16 mouse cellular contexts compared by ENCODE assay signal in the genomic region with DNA sequence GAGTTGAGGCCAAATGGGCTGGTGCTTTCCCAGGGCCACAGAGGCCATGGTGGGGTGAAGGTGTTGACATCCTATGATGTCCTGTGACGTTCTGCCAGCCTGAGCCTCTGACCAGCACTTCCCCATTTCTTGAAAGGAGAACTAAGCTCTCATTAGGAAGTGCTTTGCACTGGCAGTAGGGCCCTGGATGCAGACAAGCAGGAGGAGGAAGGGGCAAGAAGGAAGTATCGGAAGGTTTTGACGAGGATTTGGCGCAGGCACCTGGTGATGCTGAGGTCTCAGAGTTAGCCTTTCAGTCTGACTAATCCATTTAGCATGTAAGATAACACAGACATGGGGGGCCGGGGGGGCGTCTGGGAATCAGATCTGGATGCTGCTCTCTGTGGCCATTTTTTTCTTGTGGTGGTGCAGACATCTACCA. TPM values are rescaled to one million over a fixed set of nuclear protein-coding genes. Genes with fewer than 3 reads are reported as not detected.
A peak's percentile ranks its signal among the peaks of the same experiment; 100 is the strongest.
DNase-seq lines count a peak whose midpoint lies in the region; TF ChIP-seq lines count a peak whose summit lies in the region.
"Had no signal": no experiment of that assay in that cellular context is flagged by ENCODE, and none has a peak within 500 bp of the region (broad histone marks: within the 10 kb centered on the region; RNA-seq: fewer than 3 reads in every experiment).

No protein-coding gene starts in this region.

- peaks cover 53% of the 10 kb centered on the region for H3K4me1 ChIP-seq in bone marrow macrophage, adult 2 months (ENCODE audit: control insufficient read depth, insufficient read depth, low read length)
- peaks cover 18% of the 10 kb centered on the region for H3K4me1 ChIP-seq in spleen, adult 2 months (ENCODE audit: control insufficient read depth, insufficient read depth, insufficient read length)
- H3K4me1 ChIP-seq: heart, embryonic 13.5 days had no signal

- WGBS in spleen, adult 2 months = 40% methylated on average over 6 of the region's 6 CpGs

- peak overlapping the region; percentile 75 for H3K27ac ChIP-seq in bone marrow macrophage, adult 2 months (ENCODE audit: insufficient read depth, low read depth, low read length)
- peak overlapping the region; percentile 73 for H3K27ac ChIP-seq in spleen, adult 2 months (ENCODE audit: insufficient read depth, low read length)
- H3K27ac ChIP-seq: embryonic facial prominence, embryonic 10.5 days; heart, embryonic 13.5 days; hindbrain, embryonic 15.5 days; limb, embryonic 13.5 days; midbrain, embryonic 13.5 days had no signal

- DNase-seq in layer of hippocampus, adult 11-12 months (ENCODE audit: low spot score) = peak; percentile 34
- DNase-seq in layer of hippocampus, adult 18-20 months (ENCODE audit: low spot score in 2 of 2) = no peak
- DNase-seq in lung, postnatal 25 days (ENCODE audit: low spot score) = peak; percentile 62
- peak; percentile 64 to 81 for DNase-seq in spleen, adult 2 months (ENCODE audit: low read depth in 1 of 2, low spot score in 2 of 2)
- no peak for DNase-seq in ovary, postnatal 10 days (ENCODE audit: low spot score)
- no peak for DNase-seq in right cerebral cortex, postnatal 36 days (ENCODE audit: low spot score in 2 of 2)
- no peak for DNase-seq in cerebellum, adult 11 months
- DNase-seq: adrenal gland, postnatal 25 days; cerebellum, adult 8-10 months; right cerebral cortex, postnatal 4 days had no signal

- H3K4me3 ChIP-seq in bone marrow macrophage, adult 2 months (ENCODE audit: insufficient read depth, low read length) = no peak overlapping the region
- no peak overlapping the region for H3K4me3 ChIP-seq in spleen, adult 2 months (ENCODE audit: extremely low read depth, insufficient read depth, insufficient read length)
- H3K4me3 ChIP-seq: embryonic facial prominence, embryonic 10.5 days; heart, embryonic 13.5 days; hindbrain, embryonic 15.5 days; limb, embryonic 13.5 days; midbrain, embryonic 13.5 days had no signal

- no peak for TF ChIP-seq POLR2A in bone marrow macrophage, adult 2 months (IDR thresholded peaks at IDR 0.05; ENCODE audit: borderline replicate concordance, low read depth, low read length)
- TF ChIP-seq POLR2A in spleen, adult 2 months (IDR thresholded peaks at IDR 0.05; ENCODE audit: low read depth, low read length) = no peak

- no peaks in the 10 kb centered on the region for H3K36me3 ChIP-seq in spleen, adult 2 months (ENCODE audit: control insufficient read depth, insufficient read depth, low read length)
- H3K36me3 ChIP-seq: embryonic facial prominence, embryonic 10.5 days; heart, embryonic 13.5 days; hindbrain, embryonic 15.5 days; limb, embryonic 13.5 days; midbrain, embryonic 13.5 days had no signal

- TF ChIP-seq CTCF in bone marrow macrophage, adult 2 months (IDR thresholded peaks at IDR 0.05; ENCODE audit: low read depth, low read length) = no peak
- no peak for TF ChIP-seq CTCF in spleen, adult 2 months (IDR thresholded peaks at IDR 0.05; ENCODE audit: extremely low read depth, insufficient read depth, insufficient read length, insufficient replicate concordance)

- H3K27me3 ChIP-seq in spleen, adult 2 months (ENCODE audit: control insufficient read depth, insufficient read depth, low read length) = no peaks in the 10 kb centered on the region
- H3K27me3 ChIP-seq: hindbrain, embryonic 15.5 days; limb, embryonic 13.5 days; midbrain, embryonic 13.5 days had no signal

RNA-seq across cellular contexts. Expression of a gene that starts 15.3 kb away (rescaled TPM):
- under 1 TPM; 0.37 to 0.51 TPM for total RNA-seq in layer of hippocampus, adult 18-20 months (2021)
- 4.1 and 4.2 TPM in 2 replicates for polyA plus RNA-seq in bone marrow macrophage, adult 2 months (2012; ENCODE audit: insufficient read depth, insufficient read length, missing spikeins)
- 3.2 and 3.7 TPM in 2 replicates for polyA plus RNA-seq in spleen, adult 2 months (2012; rRNA removed)
- polyA plus RNA-seq: hindbrain, embryonic 15.5 days had no signal

RNA-seq across cellular contexts. Expression of a gene that starts 26.5 kb away (rescaled TPM):
- total RNA-seq in layer of hippocampus, adult 18-20 months (2021) = 1 to 10 TPM; 1.8 to 2.0 TPM
- 82.4 and 85.5 TPM in 2 replicates for polyA plus RNA-seq in bone marrow macrophage, adult 2 months (2012; ENCODE audit: insufficient read depth, insufficient read length, missing spikeins)
- 63.8 and 113 TPM in 2 replicates for polyA plus RNA-seq in spleen, adult 2 months (2012; rRNA removed)

RNA-seq across cellular contexts. Expression of a gene that starts 34.4 kb away (rescaled TPM):
- total RNA-seq in layer of hippocampus, adult 18-20 months (2021) = 10 to 100 TPM; 90.8 to 93.6 TPM
- 28.1 and 33.9 TPM in 2 replicates for polyA plus RNA-seq in bone marrow macrophage, adult 2 months (2012; ENCODE audit: insufficient read depth, insufficient read length, missing spikeins)
- polyA plus RNA-seq in spleen, adult 2 months (2012; rRNA removed) = 10.1 and 10.3 TPM in 2 replicates

Comparison
In these comparisons a context has a peak if more than half of its experiments do, and no peak if none do; other contexts are left out.
1. DNase-seq: peak in layer of hippocampus, adult 11-12 months (single experiment), lung, postnatal 25 days (single experiment) and spleen, adult 2 months (2 of 2); none in layer of hippocampus, adult 18-20 months (0 of 2), ovary, postnatal 10 days (single experiment), right cerebral cortex, postnatal 36 days (0 of 2) and cerebellum, adult 11 months (single experiment).